Mouse (Mus musculus): ENCODE measurements around the gene Hist1h4i.

DNA sequence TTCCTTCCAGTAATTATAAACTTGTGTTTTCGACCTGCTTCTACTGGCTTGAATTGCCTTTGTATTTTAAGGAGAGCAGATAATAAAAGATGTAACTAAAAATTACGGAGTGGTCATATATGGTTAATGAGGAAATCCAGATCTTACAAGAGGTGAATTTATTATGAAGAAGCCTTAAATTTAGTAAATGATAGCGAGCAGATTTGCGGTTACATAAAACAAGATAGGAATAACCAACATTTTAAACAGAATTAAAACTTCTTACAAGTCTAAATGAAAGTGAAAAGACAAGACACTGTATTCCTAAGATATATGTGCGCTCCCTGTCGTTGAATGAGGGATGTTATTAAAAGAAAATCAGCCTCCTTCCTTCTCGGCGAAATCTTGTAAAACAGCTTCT is 46.3 kb downstream of the Hist1h4i start:
- TF ChIP-seq JUND (conservative IDR thresholded peaks at IDR 0.05; ENCODE audit: low read depth, low read length), result no peak
- TF ChIP-seq CTCF (conservative IDR thresholded peaks at IDR 0.05 in 1 of 2, IDR thresholded peaks at IDR 0.05 in 1 of 2; ENCODE audit: low read depth in 2 of 2, low read length in 2 of 2), result no peak
- no peak for TF ChIP-seq POLR2A (IDR thresholded peaks at IDR 0.05; ENCODE audit: low read depth, low read length)
- no peak for TF ChIP-seq USF2 (conservative IDR thresholded peaks at IDR 0.05; ENCODE audit: low read depth, low read length)
- TF ChIP-seq SIN3A (IDR thresholded peaks at IDR 0.05; ENCODE audit: low read length), result no peak; the same call in 1 of the 2 replicates
- TF ChIP-seq ETS1 (conservative IDR thresholded peaks at IDR 0.05; ENCODE audit: low read depth, low read length), result no peak
- no peak for TF ChIP-seq ZC3H11A (IDR thresholded peaks at IDR 0.05; ENCODE audit: low read depth, low read length)
- no peak for TF ChIP-seq MEF2A (IDR thresholded peaks at IDR 0.05; ENCODE audit: borderline replicate concordance, low read depth, low read length)
- TF ChIP-seq EP300 (IDR thresholded peaks at IDR 0.05; ENCODE audit: low read length), result no peak

All from CH12.LX (cell line).